Mouse (Mus musculus) A20 (cell line): Measurements from ENCODE around the gene Olfr1457.

ENCODE experiments used
- DNase-seq: peaks from one replicate; pipeline ENCODE4 v3.0.0-alpha.2; 2011; ENCODE audit warnings: low read depth, low spot score

The Olfr1457 gene

DNA sequence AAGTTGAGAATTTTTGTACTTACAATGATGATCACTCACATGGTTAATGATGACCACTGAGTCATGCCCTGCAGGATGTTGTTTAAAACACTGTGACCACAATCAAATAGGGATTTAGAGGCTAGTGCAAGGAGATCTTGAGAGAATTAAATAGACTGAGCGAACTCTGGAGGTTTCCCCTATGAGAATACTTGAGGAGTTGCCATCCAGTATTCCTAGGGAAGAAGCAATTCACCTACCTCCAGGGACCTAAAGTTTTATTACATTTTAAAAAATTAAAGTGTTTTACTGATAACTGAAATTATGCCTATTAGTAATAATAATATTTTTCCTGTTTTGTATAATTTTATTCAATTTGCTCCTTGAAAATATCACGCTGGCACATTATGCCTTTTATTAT, at the start of gene Olfr1457:
TSS of gene Olfr1457 (minus strand) at position 101 of the 400 bp plus-strand sequence.
- DNase-seq = no peak

DNA sequence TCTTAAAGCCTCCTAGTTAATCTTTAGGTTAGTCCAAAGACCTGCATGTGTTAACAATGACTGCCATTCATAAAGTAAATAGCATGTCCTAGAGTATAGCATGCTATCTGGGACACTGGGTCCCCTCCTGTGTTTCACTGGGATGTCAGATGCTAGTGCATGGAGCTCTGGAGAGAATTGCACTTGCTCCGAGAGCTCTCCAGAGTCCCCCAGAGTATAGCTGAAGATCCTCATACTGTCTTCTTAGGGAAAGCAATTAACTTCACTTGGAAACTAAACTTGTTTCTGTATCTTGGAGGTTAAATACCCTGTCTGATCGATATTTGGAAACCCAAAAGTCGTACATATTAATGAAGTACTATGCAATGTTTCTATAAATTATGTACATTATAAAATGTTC, 9.0 kb upstream of the Olfr1457 start, which contains the start of gene Olfr1458:
TSS of gene Olfr1458 (minus strand) at position 101 of the 400 bp plus-strand sequence.
- no peak for DNase-seq

DNA sequence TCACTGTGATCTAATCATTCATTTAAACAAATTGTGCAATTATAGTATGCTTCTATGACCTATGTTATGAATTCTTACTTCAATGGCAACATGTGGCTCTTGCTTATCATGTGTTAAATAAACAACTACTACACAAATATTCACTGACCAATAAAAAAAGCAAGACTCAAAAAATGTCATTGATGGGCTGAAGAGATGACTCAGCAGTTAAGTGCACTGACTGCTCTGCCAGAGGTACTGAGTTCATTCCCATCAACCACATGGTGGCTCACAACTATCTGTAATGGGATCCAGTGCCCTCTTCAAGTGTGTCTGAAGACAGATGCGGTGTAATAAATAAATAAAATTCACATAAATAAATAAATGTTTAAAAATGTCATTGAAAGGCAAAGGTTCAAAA, 3.8 kb downstream of the Olfr1457 start:
- DNase-seq = no peak

DNA sequence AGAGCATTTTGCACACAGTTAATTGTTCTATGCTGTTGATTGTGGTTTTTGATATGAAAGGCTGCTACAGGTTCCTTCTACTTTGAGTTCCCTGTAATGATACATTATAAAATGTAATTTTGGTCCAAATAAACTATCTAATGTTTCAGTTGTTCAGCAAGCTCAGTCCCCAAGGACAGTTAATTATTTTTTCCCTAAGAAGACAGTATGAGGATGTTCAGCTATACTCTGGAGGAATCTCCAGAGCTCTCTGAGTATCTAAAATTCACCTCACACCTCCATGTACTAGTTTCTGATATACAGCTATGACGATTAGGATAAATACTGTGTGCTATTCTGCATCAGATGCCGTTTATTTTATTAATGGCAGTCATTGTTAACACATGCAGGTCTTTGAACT, 37.4 kb downstream of the Olfr1457 start, which contains the start of gene Olfr1454:
TSS of gene Olfr1454 (plus strand) at position 301 of the 400 bp plus-strand sequence.
- no peak for DNase-seq
